Mouse (Mus musculus) liver, embryonic 16.5 days (tissue): ENCODE measurements around the gene Zbtb7a. TPM values are rescaled to one million over a fixed set of nuclear protein-coding genes. Genes with fewer than 3 reads are reported as not detected.

ENCODE experiments used
- ATAC-seq: fragments of 200-750 bp; cut with Nextera tagmentation; 2 replicates; pipeline ENCODE4 v1.8.0; 2017; ENCODE audit warnings: low read depth, mild to moderate bottlenecking, moderate number of reproducible peaks, moderate library complexity
- H3K27ac ChIP-seq: fragments of 300-500 bp; sonication (generic); 2 replicates; pipeline ENCODE4 v1.5.1; 2014; ENCODE audit warnings: mild to moderate bottlenecking, low read length
- H3K27me3 ChIP-seq: fragments of 300-500 bp; sonication (generic); 2 replicates; pipeline ENCODE4 v1.6.1; 2014; ENCODE audit warnings: low read depth, low read length, mixed read lengths; ENCODE audit not compliant: control insufficient read depth, insufficient read depth
- H3K36me3 ChIP-seq: fragments of 300-500 bp; sonication (generic); 2 replicates; pipeline ENCODE4 v1.6.1; 2014; ENCODE audit warnings: mild to moderate bottlenecking; ENCODE audit not compliant: control insufficient read depth, insufficient read depth
- H3K4me1 ChIP-seq: fragments of 300-500 bp; sonication (generic); 2 replicates; pipeline ENCODE4 v1.6.1; 2014; ENCODE audit warnings: low read depth, low read length, mixed read lengths; ENCODE audit not compliant: control insufficient read depth
- H3K4me2 ChIP-seq: fragments of 300-500 bp; sonication (generic); 2 replicates; pipeline ENCODE4 v1.6.1; 2014; ENCODE audit warnings: low read depth, low read length, mixed read lengths
- H3K4me3 ChIP-seq: fragments of 300-500 bp; sonication (generic); 2 replicates; pipeline ENCODE4 v1.5.1; 2014; ENCODE audit warnings: low read depth, mild to moderate bottlenecking, low read length
- H3K9ac ChIP-seq: fragments of 300-500 bp; sonication (generic); 2 replicates; pipeline ENCODE4 v1.6.1; 2014; ENCODE audit warnings: low read depth, low read length
- H3K9me3 ChIP-seq: fragments of 300-500 bp; sonication (generic); replicated peaks from 2 replicates; pipeline ENCODE4 v1.6.1; 2016; ENCODE audit warnings: low read length; ENCODE audit not compliant: control insufficient read depth
- WGBS: fragments of 180-500 bp; shearing (Covaris S2); extraction: QIAGEN DNeasy Blood & Tissue Kit; methylation state at CpG from one replicate; pipeline ENCODE4 v1.1.7; 2014; ENCODE audit not compliant: insufficient replicate concordance; 5-methylcytosine and 5-hydroxymethylcytosine counted together
- polyA plus RNA-seq: library from polyadenylated mRNA; unstranded; fragments of >200 nt; fragmentation: Nextera tagmentation; extraction: Ambion mirVana; gene quantifications from 2 replicates; pipeline ENCODE4 v1.2.1, GENCODE M21; 2015

Zbtb7a gene
- 30.0 and 35.0 TPM in 2 replicates for polyA plus RNA-seq

- Histone ChIP-seq H3K36me3 (no peaks in the 10 kb centered on the region), H3K9me3 (no peaks in the 10 kb centered on the region), H3K27ac (peak within 1 kb of the TSS; percentile 99), H3K4me2 (peak within 1 kb of the TSS; percentile 94), H3K4me3 (peak within 1 kb of the TSS; percentile 97), H3K9ac (peak within 1 kb of the TSS; percentile 99), H3K4me1 (peaks cover 39% of the 10 kb centered on the region), H3K27me3 (no peaks in the 10 kb centered on the region)
- WGBS: under 1% methylated on average over 41 of the region's 41 CpGs
- ATAC-seq: no peak
Measured at GRCm38 (mm10) chr10:81134966-81135681, at the start of gene Zbtb7a. TSS of gene Zbtb7a (plus strand) at chr10:81135220.

DNA sequence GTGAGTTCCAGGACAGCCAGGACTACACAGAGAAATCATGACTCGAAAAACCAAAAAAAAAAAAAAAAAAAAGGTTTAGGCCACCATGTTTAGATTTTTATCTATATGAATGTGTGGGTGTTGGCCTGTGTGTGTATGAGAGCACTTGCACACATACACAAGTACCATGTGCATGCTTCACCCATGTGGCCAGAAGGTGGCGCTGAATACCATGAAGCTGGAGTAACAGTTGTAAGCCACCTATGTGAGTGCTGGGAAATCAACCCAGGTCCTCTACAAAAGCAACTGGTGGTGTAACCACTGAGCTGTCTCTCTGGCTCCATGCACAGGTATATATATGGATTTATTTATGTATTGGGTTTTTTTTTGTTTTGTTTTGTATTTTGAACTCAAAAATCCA is 48.0 kb upstream of the Zbtb7a start:
- 0 out of 2 replicates have a peak, but pooled peaks cover 2% of the 10 kb centered on the region for H3K9me3 ChIP-seq

DNA sequence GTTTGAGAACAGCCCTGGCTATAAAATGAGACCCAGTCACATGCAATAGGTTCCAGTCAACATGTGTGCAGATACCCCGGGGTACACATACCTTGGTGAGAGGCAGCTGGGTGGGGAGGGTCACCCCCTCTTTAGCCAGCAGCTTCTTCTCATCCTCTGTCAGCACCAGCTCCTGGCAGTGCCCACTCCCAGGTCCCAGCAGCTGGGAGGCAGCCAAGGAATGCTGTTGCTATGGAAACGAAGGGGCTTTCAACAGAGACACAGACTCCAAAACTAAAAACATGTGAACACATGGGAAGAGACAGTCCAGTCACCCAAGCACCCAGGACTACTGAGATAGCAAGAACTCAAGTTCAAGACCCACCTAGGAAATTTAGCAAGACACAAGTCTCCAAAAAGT is 45.8 kb upstream of the Zbtb7a start:
- no peak overlapping the region for H3K9ac ChIP-seq
- no peaks in the 10 kb centered on the region for H3K27me3 ChIP-seq
- H3K9me3 ChIP-seq: 0 out of 2 replicates have a peak, but pooled peaks cover 2% of the 10 kb centered on the region
- H3K4me3 ChIP-seq: no peak overlapping the region
- WGBS: 36% methylated on average over 2 of the region's 2 CpGs
- H3K27ac ChIP-seq: no peak overlapping the region
- no peak overlapping the region for H3K4me2 ChIP-seq
- peaks cover 25% of the 10 kb centered on the region for H3K4me1 ChIP-seq
- no peak for ATAC-seq
- H3K36me3 ChIP-seq: peaks cover 11% of the 10 kb centered on the region

More for the DNA sequence above, 48.0 kb upstream of the Zbtb7a start:
- Histone ChIP-seq H3K4me3 (no peak overlapping the region), H3K27ac (no peak overlapping the region), H3K36me3 (peaks cover 11% of the 10 kb centered on the region), H3K4me2 (no peak overlapping the region), H3K27me3 (no peaks in the 10 kb centered on the region), H3K9ac (no peak overlapping the region), H3K4me1 (peaks cover 12% of the 10 kb centered on the region)
- ATAC-seq: no peak
- WGBS: 35% methylated on average over 2 of the region's 2 CpGs

- no peaks in the 10 kb centered on the region for H3K27me3 ChIP-seq
- H3K4me3 ChIP-seq: peak overlapping the region; percentile 49
- 0 out of 2 replicates have a peak, but pooled peaks cover 2% of the 10 kb centered on the region for H3K9me3 ChIP-seq
- peak overlapping the region; percentile 42 for H3K4me2 ChIP-seq
- H3K36me3 ChIP-seq: peaks cover 11% of the 10 kb centered on the region
- no peak for ATAC-seq
- 53% methylated on average over 7 of the region's 7 CpGs for WGBS
- H3K27ac ChIP-seq: no peak overlapping the region
- no peak overlapping the region for H3K9ac ChIP-seq
- H3K4me1 ChIP-seq: peaks cover 39% of the 10 kb centered on the region
Measured at GRCm38 (mm10) chr10:81090621-81091020, 44.4 kb upstream of the Zbtb7a start.

DNA sequence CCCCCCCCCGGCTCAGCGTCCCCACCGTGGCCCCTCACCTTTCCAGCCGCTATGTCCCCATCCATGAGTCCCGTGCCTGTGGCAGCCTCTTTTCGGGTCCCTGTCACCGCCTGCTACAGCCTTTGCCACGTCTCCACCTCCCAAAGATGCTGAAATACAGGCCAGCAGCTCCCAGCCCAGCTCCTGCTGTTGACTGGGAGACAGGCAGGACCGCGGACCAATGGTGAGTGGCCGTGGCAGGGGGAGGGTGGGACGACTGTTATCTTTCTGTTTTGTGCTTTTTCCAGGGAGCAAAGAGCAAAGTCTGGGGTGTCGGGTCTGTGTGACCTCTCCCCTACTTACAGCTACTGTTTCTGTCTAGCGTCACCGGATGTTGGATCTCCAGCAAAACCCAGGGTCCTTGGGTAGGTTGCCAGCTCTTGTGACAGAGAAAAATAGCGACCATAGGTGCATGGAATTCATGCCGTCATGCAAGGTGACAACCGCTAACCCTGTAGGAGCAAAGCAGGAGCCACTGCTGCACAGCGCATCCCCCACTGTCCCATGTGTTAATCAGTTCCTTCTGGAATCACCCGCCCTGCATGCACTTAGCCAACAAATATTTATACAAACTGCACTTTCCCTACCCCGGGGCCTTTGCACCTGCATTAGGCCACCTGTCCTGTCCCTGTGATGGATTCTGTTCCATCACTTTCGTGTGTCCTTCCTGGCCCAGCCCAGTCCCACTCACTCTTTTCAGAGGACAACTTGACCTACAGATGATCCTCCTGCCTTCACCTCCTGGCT is 42.4 kb upstream of the Zbtb7a start:
- H3K4me3 ChIP-seq: peak overlapping the region; percentile 49
- peaks cover 4% of the 10 kb centered on the region for H3K36me3 ChIP-seq
- no peaks in the 10 kb centered on the region for H3K27me3 ChIP-seq
- H3K4me1 ChIP-seq: peaks cover 44% of the 10 kb centered on the region
- H3K4me2 ChIP-seq: no peak overlapping the region
- H3K9ac ChIP-seq: peak overlapping the region; percentile 49; the same call in 1 of the 2 replicates
- ATAC-seq: peak; percentile 80
- H3K9me3 ChIP-seq: peaks cover 3% of the 10 kb centered on the region
- peak overlapping the region; percentile 70 for H3K27ac ChIP-seq
- 45% methylated on average over 22 of the region's 22 CpGs for WGBS

DNA sequence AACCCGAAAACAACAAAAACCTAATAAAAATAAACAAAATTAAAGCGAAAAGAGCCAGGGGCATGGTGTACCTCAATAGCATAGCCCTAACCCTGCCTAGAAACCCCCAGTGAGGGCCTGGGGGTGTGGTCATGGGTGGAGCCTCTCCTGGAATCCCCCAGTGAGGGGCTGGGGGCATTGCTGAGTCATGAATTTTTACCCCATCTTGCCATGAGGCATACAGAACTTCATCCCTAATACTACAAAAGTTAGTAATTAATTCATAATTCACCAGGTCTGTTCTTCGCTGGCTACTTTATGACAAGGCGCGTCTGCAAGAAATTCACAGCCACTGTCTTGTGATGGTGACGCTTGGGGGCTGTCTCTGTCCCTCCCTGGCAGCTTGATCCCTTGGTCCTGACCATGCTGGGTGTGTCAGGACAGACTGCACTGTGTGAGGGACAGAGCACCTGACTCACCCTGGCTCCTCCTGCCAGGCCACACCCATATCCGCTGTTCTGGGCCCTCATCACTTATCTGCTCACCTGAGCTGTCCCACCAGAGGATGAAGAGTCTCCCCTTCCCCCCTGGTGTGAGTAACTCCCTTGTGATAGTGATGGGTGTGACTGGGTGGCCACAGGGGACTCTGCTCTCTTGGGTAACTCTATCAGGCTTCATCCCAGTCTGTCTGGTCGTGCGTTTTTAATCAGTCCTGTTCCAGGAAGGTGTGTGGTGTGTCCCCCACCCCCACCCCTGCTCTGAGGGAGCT is 39.9 kb upstream of the Zbtb7a start:
- peak; percentile 75 for ATAC-seq
- H3K9me3 ChIP-seq: peaks cover 3% of the 10 kb centered on the region
- H3K9ac ChIP-seq: no peak overlapping the region
- H3K4me3 ChIP-seq: no peak overlapping the region
- WGBS: 35% methylated on average over 9 of the region's 9 CpGs
- H3K27me3 ChIP-seq: no peaks in the 10 kb centered on the region
- H3K4me2 ChIP-seq: no peak overlapping the region
- H3K4me1 ChIP-seq: peaks cover 48% of the 10 kb centered on the region
- no peaks in the 10 kb centered on the region for H3K36me3 ChIP-seq
- H3K27ac ChIP-seq: peak overlapping the region; percentile 23

DNA sequence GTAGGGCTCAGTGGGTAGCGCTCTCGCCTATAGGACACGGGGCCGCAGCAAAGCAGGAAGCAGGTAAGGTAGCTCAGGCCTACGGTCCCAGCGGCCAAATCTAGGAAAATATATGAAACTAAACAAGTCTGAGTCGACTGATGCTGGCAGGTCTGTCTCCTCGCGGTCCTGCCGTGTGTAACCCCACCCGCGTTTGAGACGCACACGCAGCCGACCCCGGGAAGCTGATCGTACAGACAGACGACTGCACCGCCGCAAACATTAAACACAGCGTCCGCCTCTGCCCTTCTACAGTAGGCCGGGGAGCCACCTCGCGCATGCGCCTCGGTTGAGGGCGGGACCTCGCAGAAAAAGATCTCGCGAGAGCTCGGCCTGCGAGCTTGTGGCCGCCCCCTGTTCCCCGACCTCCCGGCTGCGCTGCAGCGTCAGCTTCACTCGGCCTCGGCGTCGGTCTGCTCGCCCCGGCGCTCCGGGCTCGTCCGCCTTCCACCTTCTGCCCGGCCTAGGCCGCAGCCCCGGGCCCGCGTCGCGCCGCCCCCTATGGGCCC is 29.4 kb upstream of the Zbtb7a start, which contains the start of gene Map2k2:
TSS of gene Map2k2 (plus strand) at position 351 of the 548 bp plus-strand sequence.
- peak within 1 kb of the TSS; percentile 87 for H3K4me2 ChIP-seq
- no peaks in the 10 kb centered on the region for H3K9me3 ChIP-seq
- H3K27me3 ChIP-seq: no peaks in the 10 kb centered on the region
- whole genome bisulfite sequencing: 0% methylated on average over 56 of the region's 56 CpGs
- H3K27ac ChIP-seq: peak within 1 kb of the TSS; percentile 100
- H3K4me1 ChIP-seq: peaks cover 46% of the 10 kb centered on the region
- peak within 1 kb of the TSS; percentile 97 for H3K4me3 ChIP-seq
- peaks cover 20% of the 10 kb centered on the region for H3K36me3 ChIP-seq
- peak; percentile 92 for ATAC-seq
- H3K9ac ChIP-seq: peak within 1 kb of the TSS; percentile 96

- Histone ChIP-seq H3K4me1 (peaks cover 44% of the 10 kb centered on the region), H3K27ac (peak overlapping the region; percentile 100), H3K9ac (peak overlapping the region; percentile 96), H3K9me3 (no peaks in the 10 kb centered on the region), H3K36me3 (peaks cover 22% of the 10 kb centered on the region), H3K4me2 (peak overlapping the region; percentile 87), H3K4me3 (peak overlapping the region; percentile 97), H3K27me3 (no peaks in the 10 kb centered on the region)
- under 1% methylated on average over 35 of the region's 35 CpGs for WGBS
- ATAC-seq: peak; percentile 82
Measured at GRCm38 (mm10) chr10:81106113-81106721, 28.8 kb upstream of the Zbtb7a start.
